Mouse (Mus musculus): ENCODE measurements around the gene Ctcf. TPM values are rescaled to one million over a fixed set of nuclear protein-coding genes. Genes with fewer than 3 reads are reported as not detected.

Ctcf gene
- total RNA-seq, 2 experiments from 2014 or later: 33.6 to 34.2 TPM

- no peak for DNase-seq (ENCODE audit: low spot score)
Measured at GRCm38 (mm10) chr8:105700566-105700965, 64.2 kb downstream of the Ctcf start.

DNA sequence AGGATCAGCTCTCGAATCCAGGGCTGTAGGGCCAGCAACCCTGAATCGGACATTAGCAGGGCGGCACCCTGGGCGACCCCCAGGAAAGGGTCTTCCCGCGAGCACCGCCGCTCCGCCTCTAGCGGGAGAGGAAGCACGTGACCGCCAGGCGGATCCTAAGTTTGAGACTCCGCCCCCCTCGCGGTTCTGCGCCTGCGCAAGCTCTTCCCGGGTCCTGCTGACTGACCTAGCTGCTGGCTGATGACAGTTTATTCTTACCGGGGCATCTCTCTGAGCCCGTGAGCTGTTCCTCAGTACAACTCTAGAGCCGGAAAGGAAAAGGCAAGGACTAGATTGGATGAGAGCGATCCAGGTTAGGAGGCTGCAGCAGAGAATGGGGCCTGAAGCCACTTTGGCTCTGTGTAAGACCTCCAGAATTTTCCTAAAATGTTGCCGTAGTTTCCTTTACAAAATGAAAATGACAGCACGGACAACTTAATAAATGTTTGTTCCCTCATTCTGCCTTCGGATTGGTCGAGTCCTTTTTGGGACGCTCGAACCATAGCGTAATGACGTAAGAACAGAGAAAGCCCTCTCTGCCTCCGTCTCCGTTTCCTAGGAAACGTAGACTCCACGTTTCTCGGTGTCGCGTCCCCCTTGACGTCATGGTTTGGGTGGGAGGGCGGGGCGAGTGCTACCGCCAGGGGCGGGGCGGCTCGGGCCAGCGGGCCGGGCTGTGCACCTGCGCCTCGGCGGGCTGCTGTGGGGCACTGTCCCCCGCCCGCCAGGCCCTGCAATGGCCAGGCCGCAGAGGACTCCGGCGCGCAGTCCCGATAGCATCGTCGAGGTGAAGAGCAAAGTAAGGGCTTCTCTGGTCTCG is 64.8 kb downstream of the Ctcf start, which contains the start of the genes Acd and Pard6a:
Gene Acd (minus strand): TSS at position 137 of the 859 bp plus-strand sequence.
Gene Pard6a (plus strand): TSS at position 183 of the 859 bp plus-strand sequence.
- peak; percentile 96 for DNase-seq (ENCODE audit: low spot score)

GRCm38 (mm10) chr8:105702001-105702401 is 65.6 kb downstream of the Ctcf start:
- DNase-seq (ENCODE audit: low spot score): no peak

DNA sequence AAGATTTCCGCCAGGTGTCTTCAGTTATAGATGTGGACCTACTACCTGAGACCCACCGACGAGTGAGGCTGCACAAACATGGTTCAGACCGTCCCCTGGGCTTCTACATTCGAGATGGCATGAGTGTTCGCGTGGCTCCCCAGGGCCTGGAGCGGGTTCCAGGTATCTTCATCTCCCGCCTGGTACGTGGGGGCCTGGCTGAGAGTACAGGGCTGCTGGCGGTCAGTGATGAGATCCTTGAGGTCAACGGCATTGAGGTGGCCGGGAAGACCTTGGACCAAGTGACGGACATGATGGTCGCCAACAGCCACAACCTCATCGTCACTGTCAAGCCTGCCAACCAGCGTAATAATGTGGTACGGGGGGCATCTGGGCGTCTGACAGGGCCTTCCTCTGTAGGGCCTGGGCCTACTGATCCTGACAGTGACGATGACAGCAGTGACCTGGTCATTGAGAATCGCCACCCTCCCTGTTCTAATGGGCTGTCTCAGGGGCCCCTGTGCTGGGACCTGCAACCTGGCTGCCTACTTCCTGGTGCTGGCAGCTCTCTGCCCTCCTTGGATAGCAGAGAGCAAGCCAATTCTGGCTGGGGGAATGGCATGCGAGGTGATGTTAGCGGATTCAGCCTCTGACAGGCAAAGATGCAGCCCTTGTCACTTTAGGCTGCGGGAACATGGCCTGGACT is 66.5 kb downstream of the Ctcf start:
- DNase-seq (ENCODE audit: low spot score): no peak

GRCm38 (mm10) chr8:105704146-105704812 is 67.9 kb downstream of the Ctcf start:
- no peak for DNase-seq (ENCODE audit: low spot score)

GRCm38 (mm10) chr8:105704955-105705354 is 68.6 kb downstream of the Ctcf start:
- no peak for DNase-seq (ENCODE audit: low spot score)

- DNase-seq (ENCODE audit: low spot score): no peak
Measured at GRCm38 (mm10) chr8:105706426-105706825, 70.1 kb downstream of the Ctcf start.

DNA sequence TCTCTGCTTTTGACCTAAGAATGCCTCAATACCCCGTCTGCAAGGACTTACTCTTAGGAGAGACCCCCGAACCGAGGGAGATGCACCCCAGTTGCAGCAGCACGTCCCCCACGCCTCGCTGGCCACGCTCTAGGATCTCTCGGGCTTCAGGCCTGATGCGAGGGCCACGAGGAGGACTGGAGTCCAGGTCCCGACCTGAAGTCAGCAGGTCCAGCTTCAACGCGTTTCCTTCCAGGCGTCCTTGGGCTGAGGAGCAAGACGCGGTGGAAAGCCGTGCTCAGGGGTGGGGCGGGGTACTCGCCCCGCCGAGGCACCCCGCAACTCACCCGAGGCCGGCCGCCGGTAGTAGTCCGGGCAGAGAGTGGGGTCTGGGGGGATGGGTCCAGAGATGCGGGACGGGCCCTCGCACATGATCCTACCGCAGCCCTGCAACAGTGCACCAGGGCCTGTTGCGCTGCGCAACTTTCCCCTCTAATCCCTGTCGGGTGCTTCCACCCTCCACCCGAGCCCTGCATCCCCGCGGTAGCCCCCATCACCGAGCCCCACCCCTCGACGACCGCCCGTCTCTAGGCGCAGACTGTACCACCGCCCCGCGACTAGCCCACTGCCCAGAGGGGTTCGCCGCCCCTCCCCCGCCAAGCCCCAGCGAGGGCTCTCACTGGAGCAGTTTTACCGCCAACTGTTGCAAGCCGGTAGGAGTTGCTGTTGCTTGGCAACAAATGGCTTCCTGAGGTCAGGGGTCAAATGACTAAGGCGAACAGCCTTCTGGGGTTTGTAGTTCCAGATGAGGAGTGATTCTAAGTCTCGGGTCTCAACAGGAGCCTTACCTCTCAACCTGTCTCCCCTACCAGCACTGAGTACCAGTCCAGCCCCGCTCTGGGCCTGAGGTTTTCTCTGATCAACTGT is 71.4 kb downstream of the Ctcf start, which contains the start of the genes 4933405L10Rik and Enkd1:
Gene 4933405L10Rik (plus strand): TSS at position 158 of the 906 bp plus-strand sequence.
Gene Enkd1 (minus strand): TSS at position 713 of the 906 bp plus-strand sequence.
- peak; percentile 92 for DNase-seq (ENCODE audit: low spot score)

GRCm38 (mm10) chr8:105708675-105709074 is 72.3 kb downstream of the Ctcf start:
- no peak for DNase-seq (ENCODE audit: low spot score)

- no peak for DNase-seq (ENCODE audit: low spot score)
Measured at GRCm38 (mm10) chr8:105709317-105709716, 72.9 kb downstream of the Ctcf start.

- no peak for DNase-seq (ENCODE audit: low spot score)
Measured at GRCm38 (mm10) chr8:105712286-105712685, 75.9 kb downstream of the Ctcf start.

DNA sequence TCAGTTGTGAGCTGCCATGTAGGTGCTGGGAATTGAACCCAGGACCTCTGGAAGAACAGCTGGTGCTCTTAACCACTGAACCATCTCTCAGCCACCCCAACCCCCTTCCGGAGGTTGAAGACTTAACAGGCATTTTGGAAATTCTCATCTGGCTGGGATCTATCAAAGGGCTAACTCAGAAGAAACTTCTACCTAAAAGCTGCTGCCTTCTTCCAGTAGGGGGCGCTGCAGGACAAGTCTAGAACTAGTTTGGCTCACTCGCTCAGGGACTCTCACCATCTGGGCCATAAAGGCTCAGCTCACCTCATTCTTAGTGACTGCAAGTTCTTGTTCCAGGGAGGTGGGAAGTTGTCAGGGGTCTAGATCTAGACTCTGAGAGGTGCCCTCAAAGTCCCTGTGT is 77.8 kb downstream of the Ctcf start:
- peak; percentile 92 for DNase-seq (ENCODE audit: low spot score)

DNA sequence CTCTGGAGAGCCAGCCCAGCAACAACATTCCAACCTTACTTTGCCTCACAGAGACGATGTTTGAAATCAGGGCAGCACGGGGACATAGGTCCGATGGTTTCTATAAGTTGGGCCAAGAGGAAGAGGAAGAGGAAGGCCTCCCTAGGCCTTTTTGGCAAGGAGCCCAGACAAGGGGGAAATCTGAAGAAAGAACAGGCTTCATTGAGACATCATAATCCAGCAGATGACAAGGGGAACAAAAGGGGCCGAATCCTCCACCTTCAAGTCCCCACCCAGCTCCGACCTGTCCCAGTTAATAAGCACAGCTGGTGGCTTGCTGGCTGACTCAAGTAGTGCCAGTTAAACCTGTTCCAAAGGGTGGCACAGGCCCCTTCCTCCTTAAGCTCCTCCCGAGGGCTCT is 78.7 kb downstream of the Ctcf start:
- no peak for DNase-seq (ENCODE audit: low spot score)

DNA sequence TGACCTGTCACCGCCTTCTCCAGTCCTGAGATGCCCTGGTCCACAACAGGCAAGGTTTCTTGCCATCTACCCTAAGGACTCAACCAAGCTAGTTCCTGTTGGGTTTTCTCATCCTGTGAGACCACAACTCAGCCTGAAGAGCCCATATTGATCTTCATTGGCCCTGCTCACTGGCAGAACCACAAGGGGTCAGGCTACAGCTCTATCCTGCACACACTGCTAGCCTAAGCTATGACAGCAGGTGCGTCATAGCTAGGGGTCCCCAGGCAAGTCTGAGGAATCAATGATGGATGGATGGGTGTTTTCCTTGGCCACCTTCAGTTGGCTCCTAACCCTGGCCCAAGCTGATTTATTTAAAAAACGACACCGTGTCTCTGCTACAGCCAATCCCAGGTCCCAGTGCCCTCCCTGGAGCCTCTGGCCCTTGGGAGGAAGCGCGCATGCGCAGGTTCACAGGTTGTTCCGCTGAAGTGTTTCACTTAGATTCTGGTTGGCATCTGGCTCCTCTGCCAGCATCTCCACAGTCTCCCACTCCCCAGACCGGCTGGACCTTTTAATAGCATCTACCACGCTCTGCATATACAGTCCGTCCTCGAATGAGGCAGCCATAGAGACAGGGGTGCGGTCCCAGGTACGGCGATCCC is 80.1 kb downstream of the Ctcf start:
- DNase-seq (ENCODE audit: low spot score): no peak

DNA sequence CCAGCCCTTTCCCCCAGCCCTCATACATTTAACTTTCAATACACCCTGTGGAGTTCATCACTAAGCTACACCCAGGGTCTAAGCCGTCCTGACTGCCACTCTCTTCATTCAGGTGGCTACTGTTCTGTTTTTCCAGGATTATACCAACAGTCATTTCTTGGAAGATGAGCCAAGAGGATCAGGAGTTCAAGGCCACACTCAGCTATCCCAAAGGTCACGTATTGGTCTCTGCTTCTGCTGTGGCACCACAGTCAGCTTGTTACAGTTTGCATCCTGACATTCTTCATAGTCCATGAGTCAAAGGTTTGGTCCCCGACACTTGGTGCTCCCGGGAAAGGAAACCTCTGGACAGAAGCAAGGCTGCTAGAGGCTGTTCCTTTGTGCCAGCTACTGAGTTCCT is 83.3 kb downstream of the Ctcf start:
- no peak for DNase-seq (ENCODE audit: low spot score)

DNA sequence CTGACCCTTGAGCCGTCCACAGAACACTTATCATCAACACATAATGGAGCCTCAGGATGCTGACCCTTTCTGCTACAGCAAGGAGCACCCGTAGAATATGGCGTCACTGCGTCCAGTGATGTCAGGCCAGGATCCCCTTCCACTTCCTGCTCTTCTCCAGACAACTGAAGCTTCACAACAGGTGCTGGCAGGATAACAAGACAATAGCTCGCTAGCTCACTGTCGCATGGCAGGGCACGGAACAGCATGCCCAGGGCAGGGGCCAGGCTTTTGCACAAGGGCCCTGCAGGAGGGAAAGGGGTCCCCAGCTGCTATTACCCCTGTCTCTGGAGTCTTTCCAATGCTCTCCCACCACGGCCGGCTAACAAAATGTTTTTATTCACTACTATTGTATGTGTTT is 86.5 kb downstream of the Ctcf start:
- DNase-seq (ENCODE audit: low spot score): no peak

DNA sequence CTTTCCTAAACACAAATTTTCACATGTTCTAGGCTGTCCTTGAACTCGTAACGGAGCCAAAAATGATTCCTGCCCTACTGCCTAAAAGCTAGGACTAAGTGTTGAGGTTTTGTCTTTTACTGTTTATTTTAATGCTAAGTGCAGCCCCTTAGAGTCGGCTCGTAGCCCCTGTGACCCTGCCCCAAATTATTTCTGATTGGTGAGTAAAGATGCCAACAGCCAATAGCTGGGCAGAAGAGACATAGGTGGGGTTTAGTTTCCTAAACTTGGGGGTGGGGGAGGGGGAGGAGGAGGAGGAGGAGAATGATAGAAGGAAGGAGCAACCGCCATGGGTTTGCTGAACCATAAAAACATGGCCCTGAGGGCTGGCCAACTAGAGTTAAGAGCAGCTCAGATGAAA is 89.4 kb downstream of the Ctcf start:
- no peak for DNase-seq (ENCODE audit: low spot score)

DNA sequence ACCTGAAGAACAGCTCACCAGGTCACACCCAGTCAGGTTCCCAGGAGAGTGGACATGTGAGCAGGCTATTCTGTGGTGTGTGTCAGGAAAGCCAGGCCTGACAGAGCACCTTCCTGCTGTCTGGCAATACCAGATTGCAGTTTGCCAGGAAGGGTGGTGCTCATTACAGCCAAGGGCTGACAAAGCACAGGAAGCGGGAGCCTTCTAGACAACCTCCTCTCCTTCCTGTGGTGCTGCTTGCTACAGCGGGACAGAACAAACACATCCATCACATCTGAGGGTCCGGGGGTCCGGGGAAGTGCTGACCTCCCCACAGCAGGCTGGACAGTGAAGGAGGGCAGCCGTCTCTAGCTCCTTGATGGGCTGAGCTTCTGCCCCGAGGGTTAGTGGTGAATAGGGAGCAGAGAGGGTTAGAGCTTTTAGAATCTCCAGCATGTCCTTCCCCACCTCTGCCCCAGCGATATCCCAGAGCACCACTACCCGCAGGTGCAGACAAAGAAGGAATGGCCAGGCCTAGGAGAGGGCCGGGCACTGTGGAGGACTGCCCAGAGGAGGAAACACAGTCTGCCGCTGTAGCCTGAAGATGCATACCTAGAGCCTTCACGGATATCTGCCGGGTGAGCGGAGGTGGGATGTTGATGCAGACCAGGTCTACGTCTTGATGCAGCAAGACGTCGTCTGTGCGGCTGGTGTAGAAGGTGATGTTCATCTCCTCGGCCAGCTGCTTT is 91.2 kb downstream of the Ctcf start:
- DNase-seq (ENCODE audit: low spot score): peak; percentile 33

GRCm38 (mm10) chr8:105732186-105732585 is 95.8 kb downstream of the Ctcf start:
- DNase-seq (ENCODE audit: low spot score): no peak
